Mouse (Mus musculus): Measurements from ENCODE around the gene Pgap2.

DNA sequence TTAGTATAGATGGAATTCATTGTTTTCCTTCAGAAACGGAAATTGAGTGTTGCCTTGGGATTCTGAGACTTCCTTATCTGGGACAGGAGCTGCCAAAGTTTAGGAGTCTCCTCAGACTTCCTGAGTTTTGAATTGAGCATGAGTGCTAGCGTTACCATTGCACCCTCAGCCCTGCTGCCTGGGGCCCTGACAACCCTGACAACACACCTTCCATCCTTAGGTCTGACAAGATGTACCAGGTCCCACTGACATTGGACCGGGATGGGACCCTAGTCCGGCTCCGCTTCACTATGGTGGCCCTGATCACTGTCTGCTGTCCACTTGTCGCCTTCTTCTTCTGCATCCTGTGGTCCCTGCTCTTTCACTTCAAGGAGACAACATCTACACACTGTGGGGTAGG lies 16.0 kb downstream of the Pgap2 start:
- TF ChIP-seq CTCF (IDR thresholded peaks at IDR 0.05; ENCODE audit: borderline replicate concordance, insufficient read depth, low read depth, low read length) (no peak), POLR2A (IDR thresholded peaks at IDR 0.05; ENCODE audit: borderline replicate concordance, insufficient read depth, low read length) (no peak)
